Mouse (Mus musculus): ENCODE results near the gene Kif11. TPM values are rescaled to one million over a fixed set of nuclear protein-coding genes. Genes with fewer than 3 reads are reported as not detected.

Kif11 gene
- total RNA-seq, 2 experiments from 2014 or later = 1.4 to 1.5 TPM

DNA sequence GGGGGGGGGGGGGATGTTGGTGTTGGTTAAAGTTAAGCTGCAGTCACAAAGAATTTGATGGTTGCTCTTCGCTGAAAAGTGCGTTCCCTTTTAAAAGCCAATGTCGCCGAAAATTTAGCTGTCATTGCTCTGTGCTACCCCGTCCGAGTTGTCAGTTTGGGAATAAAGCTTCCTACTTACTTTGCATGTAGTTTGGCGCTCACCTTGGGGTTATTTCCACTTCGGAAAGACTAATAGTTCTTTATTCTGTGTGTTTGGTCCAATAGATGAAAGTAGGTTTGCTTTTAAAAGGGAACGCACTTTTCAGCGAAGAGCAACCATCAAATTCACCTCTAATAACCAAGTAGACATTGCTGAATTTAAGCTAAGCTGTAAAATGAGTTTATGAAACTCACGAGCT is 638 bp downstream of the Kif11 start:
- DNase-seq (ENCODE audit: extremely low spot score in 1 of 2, low spot score in 1 of 2) = no peak

DNA sequence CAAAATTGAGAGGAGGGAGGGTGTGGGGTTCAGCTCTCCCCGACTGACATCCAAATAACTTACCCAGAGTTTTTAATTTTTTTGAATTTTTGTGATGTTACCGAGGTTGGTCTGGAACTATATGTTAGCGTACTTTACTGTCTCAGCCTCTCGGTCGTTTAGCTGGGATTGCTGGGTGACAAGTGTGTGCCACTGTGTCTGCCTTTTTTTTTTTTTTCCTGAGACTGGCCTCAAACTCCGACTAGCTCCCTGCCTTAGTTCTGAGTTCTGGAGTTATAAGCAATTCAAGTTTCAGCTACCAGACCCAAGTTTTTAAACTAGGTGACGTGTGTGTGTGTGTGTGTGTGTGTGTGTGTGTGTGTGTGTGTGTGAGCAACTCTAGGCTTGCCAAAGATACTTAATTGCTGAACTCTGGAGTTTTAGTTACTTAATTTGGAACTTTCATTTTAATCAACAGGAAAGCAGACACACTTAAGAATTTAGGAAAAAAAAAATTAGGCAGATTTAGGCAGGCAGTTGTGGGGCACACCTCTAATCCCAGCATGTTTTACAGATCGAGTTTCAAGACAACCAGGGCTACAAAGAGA is 1.3 kb downstream of the Kif11 start:
- DNase-seq (ENCODE audit: extremely low spot score in 1 of 2, low spot score in 1 of 2) = no peak

DNA sequence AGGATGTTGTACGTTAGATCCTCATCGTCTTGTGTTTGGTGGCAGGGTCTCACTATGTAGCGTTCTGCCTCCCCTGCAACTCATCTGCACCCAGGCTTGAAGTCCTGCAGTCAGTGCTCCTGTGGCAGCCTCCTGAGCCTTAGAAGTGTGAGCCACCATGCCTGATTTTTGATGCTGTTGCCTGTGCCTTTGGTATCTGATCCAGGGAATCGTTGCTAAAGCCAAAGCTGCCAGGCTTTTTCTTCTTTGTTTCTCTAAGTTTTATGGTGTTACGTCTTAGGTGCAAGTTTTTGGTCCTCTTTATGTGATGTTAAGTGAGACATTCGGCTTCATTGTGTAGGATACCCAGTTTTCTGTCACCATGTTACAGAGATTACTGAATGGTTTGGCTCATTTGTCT is 2.6 kb downstream of the Kif11 start:
- no peak for DNase-seq (ENCODE audit: extremely low spot score in 1 of 2, low spot score in 1 of 2)

- DNase-seq (ENCODE audit: extremely low spot score in 1 of 2, low spot score in 1 of 2) = no peak
Observed at GRCm38 (mm10) chr19:37386126-37386525, 9.9 kb downstream of the Kif11 start.

DNA sequence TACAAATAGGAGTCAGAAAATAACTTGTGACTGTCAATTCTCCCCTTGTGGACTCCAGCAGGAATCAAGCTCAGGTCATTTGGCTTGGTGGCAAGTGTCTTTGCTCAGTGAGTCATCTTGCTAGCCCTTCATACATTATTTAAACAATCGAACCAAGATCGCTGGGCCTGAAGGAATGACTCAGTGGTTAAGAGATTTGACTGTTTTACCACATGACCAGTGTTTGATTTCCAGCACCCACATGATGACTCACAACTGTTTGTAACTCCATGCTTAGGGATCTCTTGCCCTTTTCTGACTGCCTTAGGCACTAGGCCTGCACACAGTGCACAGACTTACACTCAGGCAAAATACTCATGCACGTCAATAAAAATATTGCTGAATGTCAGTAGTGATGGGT is 15.7 kb downstream of the Kif11 start:
- no peak for DNase-seq (ENCODE audit: extremely low spot score in 1 of 2, low spot score in 1 of 2)

GRCm38 (mm10) chr19:37396279-37396678 is 20.1 kb downstream of the Kif11 start:
- DNase-seq (ENCODE audit: extremely low spot score in 1 of 2, low spot score in 1 of 2) = no peak

- DNase-seq (ENCODE audit: extremely low spot score in 1 of 2, low spot score in 1 of 2) = no peak
Observed at GRCm38 (mm10) chr19:37400936-37401335, 24.7 kb downstream of the Kif11 start.

DNA sequence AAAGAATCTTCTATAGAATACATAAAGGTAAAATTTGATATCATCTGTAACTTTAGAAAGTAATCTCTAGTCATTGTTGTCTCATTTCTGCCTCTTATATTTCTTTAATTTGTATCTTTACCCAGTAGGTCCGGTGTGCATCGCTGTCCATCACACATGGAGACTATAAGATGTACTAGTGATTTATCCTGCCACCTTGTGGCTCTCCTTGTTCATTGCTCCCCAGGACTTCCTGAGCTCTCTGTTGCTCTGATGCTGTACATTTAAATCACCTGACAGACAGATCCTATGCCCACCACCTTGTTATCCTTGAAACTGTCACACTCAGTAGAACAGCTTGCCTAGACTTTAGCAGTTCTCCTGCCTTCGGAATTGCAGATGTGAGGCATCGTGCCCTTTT is 42.1 kb downstream of the Kif11 start:
- DNase-seq (ENCODE audit: extremely low spot score in 1 of 2, low spot score in 1 of 2) = no peak

GRCm38 (mm10) chr19:37419613-37420012 is 43.4 kb downstream of the Kif11 start:
- peak in 1 of 2 experiments; percentile 46 for DNase-seq (ENCODE audit: extremely low spot score in 1 of 2, low spot score in 1 of 2)

GRCm38 (mm10) chr19:37428589-37428988 is 52.4 kb downstream of the Kif11 start:
- DNase-seq (ENCODE audit: extremely low spot score in 1 of 2, low spot score in 1 of 2) = no peak

DNA sequence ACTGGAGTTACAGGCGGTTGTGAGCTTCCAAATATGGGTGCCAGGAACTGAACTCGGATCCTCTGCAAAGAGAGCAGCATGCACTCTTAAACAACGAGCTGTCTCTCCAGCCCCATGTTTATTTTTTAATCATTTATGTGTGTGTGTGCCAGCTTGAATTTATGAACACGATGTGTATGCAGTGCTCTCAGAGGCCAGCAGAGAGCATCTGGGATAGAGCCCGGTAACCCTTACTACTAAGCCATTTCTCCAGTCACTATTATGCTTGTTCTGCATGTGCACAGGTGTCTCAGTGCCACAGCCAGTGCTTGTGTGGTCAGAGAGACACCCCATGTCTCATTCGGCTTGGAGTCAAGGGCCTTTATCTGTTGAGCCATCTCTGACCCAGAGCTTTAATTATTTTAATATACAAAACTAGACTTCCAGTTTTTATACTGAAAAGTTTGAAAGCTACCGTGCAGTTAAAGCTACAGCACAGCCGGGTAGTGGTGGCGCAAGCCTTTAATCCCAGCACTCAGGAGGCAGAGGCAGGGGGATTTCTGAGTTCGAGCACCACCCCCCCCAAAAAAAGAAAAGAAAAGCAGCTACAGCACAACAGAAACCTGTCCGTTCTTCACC is 55.0 kb downstream of the Kif11 start:
- DNase-seq (ENCODE audit: extremely low spot score in 1 of 2, low spot score in 1 of 2) = no peak

DNA sequence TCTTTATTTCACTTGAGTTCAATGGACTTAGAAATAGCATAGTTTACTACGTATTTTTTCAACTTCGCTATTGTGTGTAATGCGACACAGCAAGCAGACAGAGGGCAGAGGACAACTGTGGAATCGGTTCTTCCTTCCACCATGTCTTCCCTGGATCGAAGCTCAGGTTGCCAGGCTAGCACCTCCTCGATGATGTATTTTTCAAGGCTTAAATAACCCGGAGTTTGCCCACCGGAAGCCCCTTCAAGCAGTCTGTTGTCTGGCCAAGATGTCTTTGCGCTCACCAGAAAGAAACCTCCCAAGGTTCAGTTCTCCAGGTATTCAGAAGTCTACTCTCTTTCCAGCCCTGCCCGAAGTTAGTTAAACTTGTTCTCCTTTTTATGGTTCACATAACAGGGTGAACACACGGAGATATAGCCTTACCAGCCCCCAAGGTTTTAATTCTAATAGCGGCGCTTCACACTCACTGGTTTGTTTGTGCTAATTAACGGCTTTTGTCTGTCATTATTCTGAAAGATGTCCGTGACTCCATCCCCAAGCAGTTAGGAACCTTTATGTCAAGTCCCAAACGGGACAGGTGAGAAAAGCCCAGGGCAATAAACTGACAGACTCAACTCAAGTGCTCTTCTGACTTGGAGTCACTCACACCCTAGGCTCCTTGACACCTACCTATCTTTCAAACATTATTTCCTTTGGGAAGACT is 56.8 kb downstream of the Kif11 start:
- no peak for DNase-seq (ENCODE audit: extremely low spot score in 1 of 2, low spot score in 1 of 2)

DNA sequence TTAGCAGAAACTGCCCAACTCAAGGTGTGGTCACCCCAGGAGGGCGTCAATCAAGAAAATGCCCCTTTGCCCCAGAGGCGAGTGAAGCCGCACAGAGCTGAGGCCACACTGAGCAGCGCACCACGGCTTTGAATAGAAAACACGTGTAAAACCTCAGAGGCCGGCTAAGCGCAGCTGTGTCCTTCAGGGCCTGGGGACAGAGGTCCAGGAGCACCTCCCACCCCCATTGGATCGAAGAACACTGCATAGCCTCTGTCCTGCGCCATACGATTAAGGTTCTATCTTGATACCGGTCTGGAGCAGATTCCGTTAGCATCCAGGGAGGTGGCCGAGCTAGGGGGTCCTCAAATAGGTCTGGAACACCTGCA is 57.7 kb downstream of the Kif11 start:
- no peak for DNase-seq (ENCODE audit: extremely low spot score in 1 of 2, low spot score in 1 of 2)

DNA sequence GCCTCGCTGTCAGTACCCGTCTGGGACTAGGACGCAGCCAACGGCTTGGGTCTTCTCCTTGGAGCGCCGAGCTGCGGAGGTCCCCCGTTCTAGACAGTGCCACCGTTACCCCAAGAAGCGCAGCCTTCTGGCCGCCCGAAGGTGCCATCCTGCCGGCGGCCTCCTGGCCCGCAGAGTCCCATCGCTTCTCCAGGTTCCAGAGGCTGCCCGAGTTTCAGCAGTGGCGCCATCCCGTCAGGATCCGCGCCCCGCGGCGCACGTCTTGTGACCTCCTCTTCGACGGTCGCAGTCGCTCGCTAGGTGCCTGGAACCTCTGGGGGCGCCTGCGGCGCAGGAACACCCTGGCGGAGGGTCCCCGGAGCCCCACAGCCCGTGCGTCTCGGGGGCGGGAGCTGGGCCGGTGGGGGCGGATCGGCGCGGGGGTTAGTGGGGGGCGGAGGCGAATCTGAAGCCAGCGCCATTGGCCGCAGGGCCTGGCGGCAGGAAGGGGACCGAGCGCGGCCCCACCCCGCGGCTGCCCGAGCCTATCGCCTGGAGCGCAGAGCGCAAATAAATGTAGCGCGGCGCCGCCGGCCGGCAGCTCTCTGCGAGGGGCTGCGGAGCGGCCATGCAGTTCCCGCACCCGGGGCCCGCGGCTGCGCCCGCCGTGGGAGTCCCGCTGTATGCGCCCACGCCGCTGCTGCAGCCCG is 58.2 kb downstream of the Kif11 start, which contains the start of gene Hhex:
Gene Hhex, plus strand, starts transcription at position 548 of the 689 bp plus-strand sequence.
- peak; percentile 29 to 34 for DNase-seq (ENCODE audit: extremely low spot score in 1 of 2, low spot score in 1 of 2)

DNA sequence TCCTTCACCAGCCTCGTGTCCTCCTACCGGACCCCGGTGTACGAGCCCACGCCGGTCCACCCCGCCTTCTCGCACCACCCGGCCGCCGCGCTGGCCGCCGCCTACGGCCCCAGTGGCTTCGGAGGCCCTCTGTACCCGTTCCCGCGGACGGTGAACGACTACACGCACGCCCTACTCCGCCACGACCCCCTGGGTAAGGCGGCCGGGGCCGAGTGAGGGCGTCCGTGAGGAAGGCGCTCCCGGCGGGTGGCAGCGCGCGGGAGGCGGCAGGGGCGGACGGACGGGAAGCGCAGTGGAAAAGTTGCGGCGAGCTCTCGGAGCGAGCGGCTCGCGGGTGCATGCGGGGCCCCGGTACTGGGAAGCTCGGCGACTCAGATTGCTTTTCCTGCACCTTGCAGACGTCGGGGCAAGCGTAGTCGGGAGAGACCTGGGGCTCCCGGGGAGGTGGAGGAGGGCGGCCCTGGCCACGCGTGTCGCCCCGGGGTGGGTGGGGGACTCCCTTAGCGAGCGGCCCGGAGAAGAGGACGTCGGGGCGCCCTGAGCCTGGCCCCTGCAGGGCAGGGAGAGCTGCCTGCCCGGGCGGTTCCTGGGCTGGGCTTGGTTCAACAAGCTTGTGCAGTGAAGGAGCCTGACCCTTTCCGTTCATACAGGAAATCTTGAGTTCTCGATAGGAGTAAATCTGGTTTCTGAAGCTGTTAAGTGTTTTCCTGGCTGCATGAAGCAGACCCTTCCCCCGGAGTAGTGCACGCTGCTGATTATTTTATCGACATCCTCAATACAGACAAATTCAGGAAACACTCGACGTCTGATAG is 59.0 kb downstream of the Kif11 start:
- no peak for DNase-seq (ENCODE audit: extremely low spot score in 1 of 2, low spot score in 1 of 2)

DNA sequence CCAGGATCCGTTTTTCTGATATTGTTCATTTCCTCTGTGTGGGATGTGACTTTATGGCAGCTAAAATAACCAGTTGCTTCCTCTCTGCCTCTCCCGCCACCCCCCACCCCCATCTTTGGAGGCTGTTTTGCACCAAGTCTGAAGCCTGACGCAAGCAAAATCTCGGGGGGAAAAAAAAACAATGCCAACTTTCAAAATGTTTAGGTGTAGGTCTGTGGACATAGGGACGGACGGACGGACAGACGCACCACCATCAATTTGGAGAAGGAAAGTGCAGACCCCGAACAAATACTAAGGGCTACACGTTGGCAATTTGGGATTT is 59.6 kb downstream of the Kif11 start:
- DNase-seq (ENCODE audit: extremely low spot score in 1 of 2, low spot score in 1 of 2) = no peak

DNA sequence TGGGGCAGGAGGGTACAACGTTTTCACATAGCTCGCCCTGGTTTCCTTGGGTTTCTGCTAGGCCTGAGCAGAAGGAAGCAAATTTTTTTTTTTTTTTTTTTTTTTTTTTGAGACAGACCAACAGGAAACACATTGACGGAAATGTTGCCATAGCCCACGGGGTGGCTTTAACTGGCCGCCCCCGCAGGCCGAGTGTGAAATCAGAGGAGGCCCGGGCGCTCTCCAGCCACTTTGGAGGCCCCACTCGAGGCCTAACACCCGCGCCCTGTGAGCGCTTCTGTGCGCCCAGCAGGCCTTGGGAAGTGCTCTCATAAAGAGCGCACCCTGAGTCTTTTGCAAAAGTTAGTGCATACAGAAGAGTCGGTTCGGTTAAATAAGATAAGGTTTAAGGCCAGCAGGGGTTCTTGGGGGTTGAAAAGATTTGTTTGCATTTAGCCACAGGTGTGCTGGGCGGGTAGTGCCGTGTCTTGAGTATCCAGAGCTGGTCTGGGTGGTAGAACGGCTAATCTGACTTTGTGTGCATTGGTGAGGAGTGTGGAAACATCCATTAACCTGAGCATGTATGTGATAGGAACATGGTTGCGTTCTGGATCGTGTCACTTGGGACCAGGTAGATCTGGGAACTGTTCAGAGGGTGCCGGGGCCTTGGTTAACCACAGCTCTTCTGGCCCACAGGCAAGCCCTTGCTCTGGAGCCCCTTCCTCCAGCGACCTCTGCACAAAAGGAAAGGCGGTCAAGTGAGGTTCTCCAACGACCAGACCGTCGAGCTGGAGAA is 60.5 kb downstream of the Kif11 start:
- no peak for DNase-seq (ENCODE audit: extremely low spot score in 1 of 2, low spot score in 1 of 2)

DNA sequence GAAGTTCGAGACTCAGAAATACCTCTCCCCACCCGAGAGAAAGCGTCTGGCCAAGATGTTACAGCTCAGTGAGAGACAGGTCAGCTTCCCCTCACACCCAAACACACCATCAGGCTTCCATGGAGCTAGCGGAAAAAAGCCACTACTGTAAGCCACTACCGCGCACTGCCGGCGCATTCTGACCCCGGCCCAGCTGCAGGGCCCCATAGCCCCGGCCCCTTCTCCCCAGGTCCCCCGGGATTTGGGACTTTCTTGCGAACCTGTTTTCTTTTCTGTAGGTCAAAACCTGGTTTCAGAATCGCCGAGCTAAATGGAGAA is 61.0 kb downstream of the Kif11 start:
- no peak for DNase-seq (ENCODE audit: extremely low spot score in 1 of 2, low spot score in 1 of 2)

DNA sequence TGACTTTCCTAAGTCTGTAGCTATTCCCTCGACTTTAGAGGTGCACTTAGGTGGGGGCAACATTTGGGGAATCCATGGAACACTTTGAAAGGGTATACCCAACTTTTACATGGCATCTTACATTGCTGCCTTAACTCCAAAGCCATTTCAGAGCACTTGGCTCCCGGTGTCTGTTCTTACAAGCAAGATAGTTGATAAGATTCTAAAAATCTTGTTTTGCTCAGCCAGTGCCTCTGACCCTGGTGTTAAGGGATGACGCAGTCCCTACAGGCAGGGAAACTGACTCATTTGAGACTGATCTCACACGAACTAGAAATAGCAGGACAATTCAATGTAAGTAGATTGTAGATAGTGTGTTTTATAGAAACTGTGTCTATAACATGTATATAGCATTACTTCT is 64.0 kb downstream of the Kif11 start:
- DNase-seq (ENCODE audit: extremely low spot score in 1 of 2, low spot score in 1 of 2) = no peak

Measured in layer of hippocampus, postnatal 25 days (tissue).